Mouse (Mus musculus) hematopoietic stem cell, adult 5-6 weeks (primary cell): Measurements from ENCODE around the gene Elovl3. TPM values are rescaled to one million over a fixed set of nuclear protein-coding genes. Genes with fewer than 3 reads are reported as not detected.
"Not testable (repeated sequence)": the region's sequence is repeated elsewhere in the genome, so short reads cannot be mapped to it uniquely, and the experiment has no call there.

ENCODE experiments used
- ATAC-seq, 2 experiments: fragments of 125-278 bp in 1 of 2; replicated peaks in 1 of 2; 2 replicates each; pipeline ENCODE4 v1.8.0; 2016 to 2017; ENCODE audit warnings: inconsistent platforms in 2 of 2, mild to moderate bottlenecking in 2 of 2, moderate number of reproducible peaks in 2 of 2, low read depth in 1 of 2, moderate TSS enrichment in 1 of 2; ENCODE audit not compliant: low FRiP score in 2 of 2, poor library complexity in 2 of 2, severe bottlenecking in 2 of 2, insufficient read depth in 1 of 2, low TSS enrichment in 1 of 2
- total RNA-seq: library from RNA; stranded (forward); fragments of 172-1452, 232-1000 nt; gene quantifications from 2 replicates; pipeline ENCODE4 v1.2.3, GENCODE M21; 2017

The Elovl3 gene
- total RNA-seq, 1 experiment from 2014 or later: 1.4 TPM

DNA sequence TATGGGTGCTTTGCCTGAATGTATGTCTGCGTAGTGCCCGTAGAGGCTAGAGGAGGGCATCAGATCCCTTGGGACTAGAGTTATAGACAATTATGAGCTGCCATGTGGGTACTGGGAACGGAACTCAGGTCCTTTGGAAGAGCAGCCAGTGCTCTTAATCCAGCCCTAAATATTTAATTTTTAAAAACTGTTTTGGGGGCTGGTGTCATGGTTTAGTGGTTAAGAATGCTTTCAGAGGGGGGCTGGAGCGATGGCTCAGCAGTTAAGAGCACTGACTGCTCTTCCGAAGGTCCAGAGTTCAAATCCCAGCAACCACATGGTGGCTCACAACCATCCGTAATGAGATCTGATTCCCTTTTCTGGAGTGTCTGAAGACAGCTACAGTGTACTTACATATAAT lies 2.0 kb upstream of the Elovl3 start:
- not testable (repeated sequence) for ATAC-seq

DNA sequence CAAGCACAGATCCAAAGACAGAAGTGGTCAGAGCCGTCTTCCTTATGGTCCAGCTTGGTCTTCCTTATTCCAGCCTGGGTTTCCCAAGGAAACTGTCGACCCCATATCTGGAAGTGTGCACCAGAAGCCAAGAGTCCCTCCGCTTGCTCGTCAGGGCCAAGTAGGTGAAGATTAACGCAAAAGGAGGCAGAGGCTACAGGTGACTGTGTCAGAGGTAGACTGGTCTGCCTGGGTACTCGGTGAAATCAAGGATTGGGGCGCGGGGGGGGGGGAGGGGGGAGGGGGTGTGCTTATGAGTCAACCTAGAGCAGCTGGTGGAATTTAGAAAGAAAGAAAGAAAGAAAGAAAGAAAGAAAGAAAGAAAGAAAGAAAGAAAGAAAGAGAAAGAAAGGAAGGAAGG lies 414 bp upstream of the Elovl3 start:
- ATAC-seq: no peak

DNA sequence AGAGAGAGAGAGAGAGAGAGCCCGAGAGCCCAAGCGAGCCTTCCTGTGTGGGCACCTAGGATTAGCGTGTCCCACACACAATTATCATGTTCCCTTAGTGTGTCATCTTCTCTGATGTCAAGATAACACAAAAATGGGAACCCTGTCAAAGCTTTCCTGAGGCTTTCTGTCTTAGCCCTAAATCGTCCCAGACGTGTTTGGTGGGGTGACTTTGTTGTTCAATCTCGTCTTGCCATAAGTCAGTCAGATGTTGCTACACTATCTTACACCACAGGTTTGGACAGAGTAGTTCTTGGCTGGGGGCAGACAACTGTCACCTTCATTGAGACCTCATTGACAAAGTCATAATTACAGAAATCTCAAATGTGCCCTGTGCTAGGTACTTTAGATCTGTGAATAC lies 880 bp downstream of the Elovl3 start:
- no peak for ATAC-seq

DNA sequence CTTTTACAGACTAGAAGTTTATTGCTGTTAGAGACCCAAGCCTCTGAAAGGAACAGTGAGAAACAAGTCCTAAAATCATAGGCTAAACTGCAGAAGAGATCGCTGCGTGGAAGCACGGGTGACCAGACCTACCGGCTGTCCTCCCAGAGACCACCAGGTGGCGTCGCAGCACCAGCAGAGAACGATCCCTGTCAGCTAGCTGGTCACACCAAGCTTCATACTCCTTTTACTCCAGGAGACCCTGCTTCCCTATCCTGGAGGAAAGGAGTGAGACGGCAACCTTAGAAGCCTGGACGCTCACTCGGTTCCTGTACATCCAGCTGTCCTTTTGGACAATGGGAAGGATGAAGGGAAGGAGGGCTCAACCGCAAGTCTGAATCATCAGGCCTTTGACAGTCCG lies 3.6 kb downstream of the Elovl3 start:
- ATAC-seq: peak; percentile 67 to 74; a peak in 3 of 4 replicates

DNA sequence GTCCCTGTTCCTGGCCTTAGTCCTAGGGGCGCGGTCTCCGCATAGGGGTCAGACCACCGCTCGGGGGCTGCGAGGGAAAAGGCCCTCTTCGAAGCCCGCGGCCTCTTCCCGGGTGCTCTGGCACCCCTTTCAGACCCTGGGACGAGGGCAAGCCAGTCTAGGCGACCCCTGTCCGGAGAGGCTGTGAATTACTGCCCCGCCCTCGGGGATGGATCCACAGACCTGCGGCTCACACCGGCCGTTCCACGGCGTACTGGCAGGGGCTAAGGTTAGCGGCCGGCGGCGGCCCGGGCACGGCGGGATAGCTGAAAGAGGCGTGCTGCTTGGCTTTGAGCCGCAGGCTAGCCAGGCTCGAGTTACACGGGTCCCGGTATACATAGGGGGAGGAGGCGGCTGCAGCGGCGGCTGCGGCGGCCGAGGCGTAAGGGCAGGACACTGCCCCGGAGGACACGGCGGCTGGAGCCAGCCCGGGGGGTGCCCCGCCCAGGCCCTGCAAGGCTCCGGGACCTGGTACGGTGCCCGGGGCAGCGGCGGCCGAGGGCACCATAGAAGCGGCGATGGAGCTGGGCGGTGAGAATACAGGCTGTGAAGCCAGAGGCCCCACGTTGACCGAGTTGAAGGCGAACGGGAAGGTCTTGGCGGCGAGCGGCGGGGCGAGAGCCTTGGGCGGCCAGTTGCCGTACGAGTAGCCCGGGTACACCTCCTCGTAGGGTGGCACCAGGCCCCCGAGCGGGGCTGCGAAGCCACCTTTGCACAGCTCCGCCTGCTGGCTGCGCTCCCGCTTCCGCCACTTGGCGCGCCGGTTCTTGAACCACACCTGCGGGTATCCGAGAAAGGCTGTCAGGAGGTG lies 4.3 kb downstream of the Elovl3 start:
- peak; percentile 19 to 37; a peak in 1 of 4 replicates for ATAC-seq

DNA sequence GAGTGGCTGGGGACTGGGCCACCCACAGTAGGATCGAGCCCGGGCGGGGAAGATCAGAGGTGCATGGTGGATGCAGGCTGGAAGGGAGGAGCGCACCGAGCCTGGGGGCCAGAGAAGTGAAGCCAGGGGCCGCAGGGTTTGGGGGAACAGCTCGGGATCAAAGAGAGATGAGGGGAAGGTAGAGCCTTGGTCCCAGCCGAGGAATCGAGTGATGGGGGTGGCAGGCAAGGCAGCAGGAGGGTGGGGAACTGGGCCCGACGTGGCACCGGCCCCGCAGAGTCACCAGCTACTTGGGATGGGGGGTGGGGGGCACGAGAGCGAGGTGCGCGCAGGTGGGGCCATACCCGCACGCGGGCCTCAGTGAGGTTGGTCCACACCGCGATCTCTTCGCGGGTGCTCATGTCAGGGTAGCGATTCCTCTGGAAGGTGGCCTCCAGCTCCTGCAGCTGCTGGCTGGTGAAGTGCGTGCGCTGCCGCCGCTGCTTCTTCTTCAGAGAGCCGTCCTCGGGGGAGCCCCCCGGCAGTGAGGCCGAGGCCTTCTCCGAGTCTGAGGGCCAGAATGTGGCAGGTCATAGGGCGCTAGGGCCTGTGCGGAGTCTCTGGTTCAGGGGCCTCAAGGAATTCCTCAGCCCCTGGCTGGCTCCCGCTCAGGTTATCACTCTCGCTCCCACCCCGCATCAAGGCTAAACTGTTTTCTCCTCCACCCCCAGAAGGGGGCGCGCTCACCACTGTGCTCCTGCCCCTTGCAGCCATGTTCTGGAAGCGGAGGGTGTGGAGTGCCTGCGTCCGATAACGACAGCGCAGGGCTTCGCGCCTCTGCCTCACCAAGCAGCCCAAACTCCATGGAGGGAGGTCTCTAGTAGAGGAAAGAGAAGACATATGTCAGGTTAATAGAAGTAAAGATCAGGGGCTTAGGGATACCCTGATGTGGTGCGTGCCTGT lies 5.2 kb downstream of the Elovl3 start:
- ATAC-seq: peak; percentile 65 to 71; a peak in 3 of 4 replicates

DNA sequence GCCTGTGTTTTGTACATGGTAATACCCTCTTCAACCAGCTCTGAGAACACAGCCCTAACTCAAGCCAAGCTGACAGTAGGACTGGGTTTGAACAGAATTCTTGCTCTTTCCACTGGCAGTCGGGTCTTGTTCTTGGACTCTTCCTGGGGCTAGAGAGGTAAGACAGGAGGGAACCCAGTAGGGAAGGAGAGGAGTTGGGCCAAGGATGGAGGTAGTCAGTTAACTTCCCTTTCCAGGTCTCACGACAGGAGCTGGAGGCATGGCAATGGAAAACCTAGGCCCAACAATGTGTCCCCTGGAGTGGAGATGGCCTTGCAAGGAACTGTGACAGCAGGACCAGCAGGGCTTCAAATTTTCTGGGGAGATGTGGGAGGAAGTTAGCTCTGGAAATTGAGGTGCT lies 8.6 kb downstream of the Elovl3 start:
- ATAC-seq: no peak

DNA sequence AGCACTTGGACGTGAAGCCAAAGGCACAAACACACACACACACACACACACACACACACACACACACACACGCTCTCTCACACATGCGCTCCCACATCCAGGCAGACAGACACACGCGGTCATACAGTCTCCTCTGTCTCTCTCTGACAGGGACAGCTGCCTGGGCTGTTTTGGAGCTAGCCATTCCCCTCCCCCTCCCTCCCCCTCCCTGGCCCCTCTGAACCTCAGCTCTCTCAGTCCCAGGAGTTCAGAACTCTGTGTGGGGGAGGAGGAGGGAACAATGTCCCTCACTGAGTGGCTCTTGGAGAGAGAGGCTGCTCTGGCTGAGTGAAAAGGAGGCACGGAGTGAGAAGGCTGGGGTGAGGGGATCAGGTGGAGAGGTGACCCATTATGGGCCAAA lies 9.4 kb downstream of the Elovl3 start:
- no peak for ATAC-seq

DNA sequence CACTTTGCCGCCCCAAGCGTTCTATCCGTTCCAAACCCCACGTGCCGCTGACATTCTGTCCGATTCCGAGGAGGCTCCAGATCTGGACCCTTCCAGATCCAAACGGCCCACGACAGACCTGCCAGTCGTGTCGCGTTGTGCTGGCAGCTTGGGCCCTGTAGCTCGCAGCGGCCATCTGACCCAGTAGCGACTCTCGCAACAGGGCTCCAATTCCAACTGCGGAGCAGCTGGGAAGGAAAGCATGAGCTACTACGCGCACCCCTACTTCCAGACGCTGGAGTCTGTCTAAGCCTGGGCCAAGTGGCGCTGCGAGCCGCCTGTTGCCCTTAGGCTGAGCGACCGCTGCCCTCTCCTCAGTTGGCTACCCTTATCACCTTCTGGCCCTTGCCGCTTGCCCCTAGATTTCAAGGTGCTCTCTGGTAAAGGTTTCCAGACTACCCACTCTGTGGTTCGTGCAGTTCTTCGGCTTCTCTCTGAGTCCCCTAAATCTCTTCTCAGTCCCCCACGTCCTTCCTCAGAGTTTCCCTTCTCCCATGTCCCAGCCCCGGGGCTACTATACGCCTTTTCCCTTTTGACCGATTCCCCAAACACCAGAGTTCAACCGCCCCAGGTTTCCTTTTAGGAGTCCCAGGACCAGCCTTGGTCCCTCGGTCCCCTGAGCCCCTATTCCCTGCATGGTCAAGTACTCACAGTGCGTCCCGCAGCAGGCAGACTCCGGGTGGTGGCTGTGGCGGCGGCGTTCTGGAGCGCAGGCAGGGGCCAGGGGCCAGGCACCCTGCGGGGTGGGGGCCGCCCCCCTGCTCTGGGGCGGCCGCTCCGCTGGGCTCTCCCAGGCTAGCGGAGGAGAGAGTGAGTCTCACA lies 16.0 kb downstream of the Elovl3 start, which contains the start of gene Pitx3:
Gene Pitx3 (minus strand): TSS at position 816 of the 861 bp plus-strand sequence.
- no peak for ATAC-seq

DNA sequence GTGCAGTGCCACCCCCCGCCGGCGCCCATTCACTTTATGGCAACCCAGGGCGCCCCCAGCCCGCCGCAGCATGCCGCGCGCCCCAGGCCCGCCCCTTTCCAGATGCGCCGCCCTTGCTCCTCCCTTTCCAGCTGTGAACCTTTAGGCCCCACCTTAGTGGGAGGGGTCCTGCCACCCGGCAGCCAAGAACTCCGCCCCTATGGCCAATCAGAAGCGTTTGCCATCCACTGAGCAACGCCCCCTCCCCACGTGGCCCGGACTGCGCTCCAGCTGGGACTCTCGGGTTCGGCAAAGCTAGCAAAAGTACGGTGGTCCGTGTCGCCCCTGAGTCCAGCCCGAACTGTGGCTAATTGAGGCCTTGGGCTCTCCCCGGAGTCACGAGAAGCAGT lies 16.7 kb downstream of the Elovl3 start:
- peak in 1 of 2 experiments; percentile 49; a peak in 2 of 4 replicates for ATAC-seq

DNA sequence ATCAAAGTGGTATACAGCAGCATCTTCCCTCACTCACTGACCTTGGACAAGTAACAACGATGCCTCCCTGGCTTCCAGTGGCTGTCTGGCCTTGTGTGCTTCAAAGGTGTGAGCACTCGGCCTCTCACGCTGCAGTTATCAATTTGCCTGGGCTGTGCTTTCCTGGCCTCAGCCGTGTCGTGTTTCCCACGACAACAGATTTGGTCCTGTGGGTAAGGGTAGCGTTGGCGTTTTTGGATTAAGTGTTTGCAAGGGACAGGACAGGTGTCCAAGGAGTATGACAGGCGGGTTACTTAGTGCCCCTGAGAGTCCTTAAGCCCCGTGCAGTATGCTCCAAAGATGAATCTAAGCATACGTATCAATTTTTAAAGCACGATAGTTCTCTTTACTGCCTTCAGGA lies 17.4 kb downstream of the Elovl3 start:
- no peak for ATAC-seq

DNA sequence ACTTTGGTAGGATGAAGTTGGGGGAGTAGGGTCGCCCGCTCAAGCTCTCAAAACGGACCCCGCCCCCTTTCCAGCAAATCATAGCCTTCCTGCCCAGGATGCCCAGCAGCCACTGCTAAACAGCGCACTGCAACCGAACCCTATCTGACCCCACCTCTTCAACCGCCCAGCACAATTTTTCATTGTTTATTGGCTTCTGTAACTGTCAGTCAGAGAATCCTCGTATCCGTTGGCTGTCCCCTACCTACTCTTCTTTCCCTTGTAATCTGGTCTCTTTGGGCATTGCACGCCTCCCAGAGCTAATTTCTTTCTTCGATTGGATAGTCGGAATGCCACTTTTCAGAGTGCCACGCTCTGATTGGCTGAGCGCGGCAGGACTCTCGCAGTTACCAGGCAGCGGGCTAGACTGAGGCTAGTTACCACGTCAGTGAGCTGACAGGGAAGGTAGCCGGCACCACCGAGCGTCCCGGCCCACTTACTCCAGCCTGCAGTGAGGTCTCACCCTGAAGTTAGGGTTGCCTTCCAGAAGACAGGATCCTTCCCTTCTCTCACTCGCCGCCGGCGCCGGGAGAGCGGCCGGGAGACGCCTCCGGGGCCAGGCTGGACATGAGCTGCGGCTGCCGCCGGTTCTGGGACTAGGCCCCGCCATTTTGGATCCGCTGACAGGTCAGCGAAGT lies 20.6 kb downstream of the Elovl3 start, which contains the start of gene Gbf1:
Gene Gbf1 (plus strand): TSS at position 383 of the 677 bp plus-strand sequence.
- peak; percentile 97 to 99 for ATAC-seq

DNA sequence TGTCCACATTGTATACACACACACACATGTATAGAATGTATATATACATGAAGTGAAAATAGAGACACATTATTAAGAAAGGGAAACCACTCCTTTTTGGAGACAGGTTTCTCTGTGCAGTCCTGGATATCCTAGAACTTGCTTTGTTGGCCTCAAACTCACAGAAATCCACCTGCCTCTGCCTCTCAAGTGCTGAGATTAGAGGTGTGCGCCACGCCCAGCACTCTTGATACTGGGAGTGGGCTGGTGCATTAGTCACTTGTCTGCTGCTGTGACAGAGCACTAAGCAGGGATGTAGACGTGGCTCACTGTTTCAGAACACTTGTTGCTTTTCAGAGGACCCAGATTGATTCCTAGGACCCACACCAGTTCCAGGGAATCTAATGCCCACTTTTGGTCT lies 34.3 kb downstream of the Elovl3 start:
- ATAC-seq: no peak

DNA sequence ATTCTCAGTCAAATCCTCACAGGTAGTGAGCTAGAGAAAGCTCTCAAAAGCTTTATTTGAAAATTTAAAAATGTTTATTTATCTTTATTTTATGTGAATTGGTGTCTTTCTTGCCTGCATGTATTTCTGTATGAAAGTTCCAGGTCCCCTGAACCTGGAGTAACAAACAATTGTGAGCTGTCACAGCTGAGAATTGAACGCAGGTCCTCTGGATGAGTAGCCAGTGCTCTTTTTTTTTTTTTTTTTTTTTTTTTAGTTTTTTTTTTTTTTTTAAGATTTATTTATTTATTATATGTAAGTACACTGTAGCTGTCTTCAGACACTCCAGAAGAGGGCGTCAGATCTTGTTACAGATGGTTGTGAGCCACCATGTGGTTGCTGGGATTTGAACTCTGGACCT lies 35.5 kb downstream of the Elovl3 start:
- ATAC-seq: not testable (repeated sequence)

DNA sequence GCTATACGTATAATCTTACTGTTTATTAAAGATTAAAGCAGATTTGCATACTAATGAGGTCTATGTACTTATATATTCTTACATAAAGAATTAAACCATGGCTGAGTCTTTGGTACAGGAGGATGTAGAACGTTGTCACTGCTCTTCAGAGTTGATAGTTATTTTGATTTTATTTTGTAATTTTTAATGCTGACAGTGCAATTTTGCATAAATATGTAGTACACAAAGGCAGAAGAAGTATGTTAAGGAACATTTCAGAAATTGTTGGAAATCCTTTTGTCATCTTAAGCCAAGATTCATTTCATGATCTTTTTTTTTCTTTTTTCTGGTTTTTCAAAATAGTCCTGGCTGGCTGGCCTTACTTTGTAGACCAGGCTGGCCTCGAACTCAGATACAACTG lies 37.7 kb downstream of the Elovl3 start:
- no peak for ATAC-seq

DNA sequence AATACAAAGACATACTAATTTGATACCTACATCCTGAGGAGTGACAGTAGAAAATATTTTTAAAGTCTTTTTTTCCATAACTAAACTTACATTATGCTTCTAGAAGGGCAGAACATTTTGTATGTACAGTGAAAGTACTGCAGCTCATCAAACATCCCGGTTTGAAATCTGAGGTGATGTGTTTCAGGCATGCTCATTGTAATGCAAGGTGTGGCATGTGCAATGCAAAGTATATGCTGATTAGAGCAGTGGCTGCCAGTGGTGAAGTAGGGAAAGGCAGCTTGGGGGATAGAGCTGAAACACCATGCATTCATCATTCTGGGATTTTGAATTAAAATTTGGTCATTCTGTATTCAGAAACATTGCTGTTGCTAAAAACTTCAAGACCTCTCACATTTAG lies 38.2 kb downstream of the Elovl3 start:
- no peak for ATAC-seq

DNA sequence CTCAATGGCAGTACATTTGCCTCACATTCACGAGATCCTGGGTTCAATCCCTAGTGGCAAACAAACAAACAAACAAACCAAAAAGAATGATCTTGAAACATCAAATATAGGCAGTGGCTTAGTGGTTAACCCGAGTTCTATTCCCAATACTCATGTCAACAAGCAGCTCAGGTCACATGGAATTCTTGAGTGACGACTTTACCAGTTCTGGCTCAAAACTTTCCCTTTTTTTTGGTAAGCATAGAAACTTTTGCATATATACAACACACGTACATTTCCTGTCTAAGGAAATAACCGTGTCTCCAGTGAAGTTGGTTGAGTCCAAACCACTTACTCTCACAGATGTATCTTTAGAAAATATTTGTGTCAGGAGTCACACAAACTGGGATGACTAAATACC lies 40.8 kb downstream of the Elovl3 start:
- ATAC-seq: no peak
